Mouse (Mus musculus) limb, embryonic 13.5 days (tissue): ENCODE measurements at regions not wholly inside any gene's neighbourhood (a gene's known extent, or its start where the extent isn't known, plus 50 kb on each side); places are given as distances from the start of the nearest gene placed in this dataset.
A peak's percentile ranks its signal among the peaks of the same experiment; 100 is the strongest.

Experiments used
- ATAC-seq: fragments of 200-750 bp; cut with Nextera tagmentation; 2 replicates; pipeline ENCODE4 v1.8.0; 2017; ENCODE audit warnings: low read depth, moderate number of reproducible peaks, moderate TSS enrichment; ENCODE audit not compliant: low FRiP score
- H3K27ac ChIP-seq: fragments of 300-500 bp; sonication (generic); 2 replicates; pipeline ENCODE4 v1.5.1; 2015; ENCODE audit warnings: inconsistent platforms, mild to moderate bottlenecking, moderate library complexity
- H3K27me3 ChIP-seq: fragments of 300-500 bp; sonication (generic); 2 replicates; pipeline ENCODE4 v1.6.1; 2015; ENCODE audit warnings: mild to moderate bottlenecking, inconsistent platforms
- H3K36me3 ChIP-seq: fragments of 300-500 bp; sonication (generic); 2 replicates; pipeline ENCODE4 v1.6.1; 2015; ENCODE audit warnings: inconsistent platforms, mild to moderate bottlenecking, moderate library complexity
- H3K4me1 ChIP-seq: fragments of 300-500 bp; sonication (generic); 2 replicates; pipeline ENCODE4 v1.6.1; 2015; ENCODE audit warnings: inconsistent platforms
- H3K4me2 ChIP-seq: fragments of 300-500 bp; sonication (generic); replicated peaks from 2 replicates; pipeline ENCODE4 v1.6.1; 2015; ENCODE audit warnings: inconsistent platforms, mild to moderate bottlenecking, moderate library complexity
- H3K4me3 ChIP-seq: fragments of 300-500 bp; sonication (generic); 2 replicates; pipeline ENCODE4 v1.5.1; 2015; ENCODE audit warnings: moderate library complexity, mild to moderate bottlenecking, inconsistent platforms
- H3K9ac ChIP-seq: fragments of 300-500 bp; sonication (generic); 2 replicates; pipeline ENCODE4 v1.6.1; 2015; ENCODE audit warnings: mild to moderate bottlenecking, inconsistent platforms
- H3K9me3 ChIP-seq: fragments of 300-500 bp; sonication (generic); 2 replicates; pipeline ENCODE4 v1.6.1; 2016; ENCODE audit warnings: inconsistent platforms
- WGBS: fragments of 180-500 bp; shearing (Covaris S2); methylation state at CpG from one replicate; pipeline ENCODE4 v1.1.7; 2015; 5-methylcytosine and 5-hydroxymethylcytosine counted together

DNA sequence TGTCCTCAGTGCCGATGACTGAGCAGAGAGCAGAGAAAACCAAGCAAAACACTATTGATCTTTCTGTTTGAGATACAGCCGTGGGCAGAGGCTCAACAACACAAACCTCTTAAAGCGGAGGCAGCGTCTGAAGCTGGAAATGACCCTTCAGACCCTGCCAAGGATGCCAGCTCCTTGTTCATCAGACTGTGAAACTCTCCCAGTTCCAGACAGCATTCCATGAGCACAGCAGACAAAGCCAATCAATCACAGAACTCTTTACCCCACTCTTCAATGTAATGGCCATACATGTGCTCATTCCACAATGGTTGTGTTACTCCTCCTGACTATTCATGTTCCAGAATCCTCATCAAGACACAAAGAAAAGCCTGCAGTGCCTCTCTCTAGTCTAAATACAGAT lies 73.5 kb downstream of the Tmem114 start:
- Histone ChIP-seq H3K9ac (no peak overlapping the region), H3K4me1 (peaks cover 33% of the 10 kb centered on the region), H3K4me3 (no peak overlapping the region), H3K9me3 (peaks cover 9% of the 10 kb centered on the region), H3K27me3 (no peaks in the 10 kb centered on the region), H3K36me3 (no peaks in the 10 kb centered on the region), H3K4me2 (no peak overlapping the region), H3K27ac (no peak overlapping the region)
- WGBS = 69% methylated on average over 4 of the region's 4 CpGs
- ATAC-seq = no peak

DNA sequence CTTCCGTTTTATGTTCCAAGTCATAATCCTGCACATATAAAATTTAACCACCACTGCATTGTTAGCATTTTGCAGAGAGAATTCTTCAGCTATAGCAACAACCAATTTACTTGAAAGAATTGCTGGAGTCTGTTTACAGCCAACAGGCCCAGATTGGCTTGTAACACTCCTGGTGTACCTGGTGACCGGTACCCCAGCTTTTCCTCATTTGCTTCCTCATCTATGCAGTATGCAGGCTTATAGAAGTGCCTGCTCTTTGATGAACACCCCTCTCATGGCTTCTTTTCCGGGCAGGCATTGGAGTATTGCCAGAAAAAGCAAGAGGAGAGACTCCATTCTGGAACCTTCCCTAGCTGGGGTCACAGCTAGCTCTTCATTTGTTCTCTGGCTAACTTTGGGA lies 75.8 kb downstream of the Tmem114 start:
- Histone ChIP-seq H3K4me1 (peaks cover 31% of the 10 kb centered on the region), H3K4me3 (no peak overlapping the region), H3K27me3 (no peaks in the 10 kb centered on the region), H3K4me2 (peak overlapping the region; percentile 25; the same call in 1 of the 2 replicates), H3K9me3 (no peaks in the 10 kb centered on the region), H3K27ac (peak overlapping the region; percentile 79), H3K9ac (no peak overlapping the region), H3K36me3 (no peaks in the 10 kb centered on the region)
- ATAC-seq = peak; percentile 78
- WGBS = 15% methylated on average over 3 of the region's 3 CpGs

DNA sequence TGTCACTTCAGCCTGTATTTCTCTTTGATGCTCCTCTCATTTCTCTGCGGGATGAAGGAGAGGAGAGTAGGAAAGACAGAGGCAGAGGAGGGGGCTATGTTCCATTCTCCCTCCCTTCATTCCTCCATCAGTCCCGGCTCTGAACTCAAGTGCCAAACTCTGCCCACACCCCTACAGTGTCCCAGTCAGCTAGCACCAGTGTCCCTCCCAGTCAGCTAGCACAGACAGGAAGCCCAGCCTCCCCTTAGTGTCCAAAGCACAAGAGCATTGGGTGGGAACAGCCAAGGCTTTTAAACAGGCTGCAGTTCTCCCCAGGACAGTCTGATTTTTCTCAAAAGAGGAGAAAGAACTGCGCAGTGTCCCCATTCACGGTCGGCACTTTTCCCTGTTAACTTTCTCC lies 76.3 kb downstream of the Tmem114 start:
- peak overlapping the region; percentile 90 for H3K27ac ChIP-seq
- ATAC-seq = peak; percentile 68
- no peaks in the 10 kb centered on the region for H3K27me3 ChIP-seq
- no peak overlapping the region for H3K9ac ChIP-seq
- H3K36me3 ChIP-seq = no peaks in the 10 kb centered on the region
- H3K4me2 ChIP-seq = peak overlapping the region; percentile 25; the same call in 1 of the 2 replicates
- no peak overlapping the region for H3K4me3 ChIP-seq
- no peaks in the 10 kb centered on the region for H3K9me3 ChIP-seq
- 29% methylated on average over 5 of the region's 5 CpGs for WGBS
- peaks cover 29% of the 10 kb centered on the region for H3K4me1 ChIP-seq

DNA sequence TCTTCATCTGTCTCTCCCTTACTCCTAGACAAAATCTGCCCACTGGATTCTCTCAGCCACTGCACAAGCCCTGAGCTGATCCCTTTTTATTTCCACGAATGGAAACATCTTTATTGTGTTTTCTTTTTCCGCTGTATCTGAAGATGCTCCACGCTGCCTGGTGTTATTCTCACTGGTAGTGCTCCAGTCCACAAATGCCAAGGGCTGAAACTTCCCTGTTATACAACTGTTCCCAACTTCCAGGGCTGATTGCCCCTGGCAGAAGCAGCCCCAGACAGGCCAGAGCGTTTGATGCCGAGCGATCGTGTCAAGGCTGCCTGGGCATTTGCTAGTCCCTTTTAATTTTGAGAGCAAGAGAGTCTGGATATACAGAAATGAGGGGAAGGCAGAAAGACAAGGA lies 79.7 kb downstream of the Tmem114 start:
- Histone ChIP-seq H3K27me3 (no peaks in the 10 kb centered on the region), H3K9me3 (no peaks in the 10 kb centered on the region), H3K4me3 (no peak overlapping the region), H3K36me3 (no peaks in the 10 kb centered on the region), H3K4me1 (peaks cover 21% of the 10 kb centered on the region), H3K27ac (no peak overlapping the region), H3K9ac (no peak overlapping the region), H3K4me2 (no peak overlapping the region)
- WGBS = 86% methylated on average over 7 of the region's 7 CpGs
- ATAC-seq = no peak

DNA sequence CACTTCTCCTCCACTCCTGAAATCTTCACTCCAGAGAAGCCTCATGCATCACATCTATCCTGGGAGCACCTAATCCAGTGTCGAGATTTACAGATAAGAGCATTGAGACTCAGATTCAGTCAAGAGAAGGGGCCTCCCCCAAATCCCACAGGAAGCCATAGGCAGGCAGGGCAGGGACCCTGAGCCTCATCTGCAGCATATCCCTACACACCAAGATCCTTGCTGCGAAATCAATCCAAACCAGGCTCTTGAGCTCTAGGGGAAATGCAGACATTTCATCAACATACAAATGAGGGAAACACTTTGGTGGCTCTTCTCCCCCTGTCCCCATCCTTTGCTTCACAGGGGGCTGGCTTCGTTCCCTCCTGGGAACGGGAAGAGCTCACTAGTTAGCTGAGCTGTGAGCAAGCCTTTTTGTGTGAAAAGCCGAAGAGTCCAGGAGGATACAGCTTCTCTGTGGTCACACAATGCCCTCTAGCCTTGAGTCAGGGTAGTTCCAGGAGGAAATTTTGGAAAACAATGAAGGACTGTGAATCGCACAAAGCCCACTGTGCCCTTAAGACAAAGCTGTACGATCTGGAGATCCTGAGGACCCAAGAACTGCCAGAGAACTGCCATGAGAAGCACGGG lies 91.7 kb downstream of the Tmem114 start:
- H3K9ac ChIP-seq = no peak overlapping the region
- peak; percentile 51; the same call in 1 of the 2 replicates for ATAC-seq
- no peaks in the 10 kb centered on the region for H3K27me3 ChIP-seq
- WGBS = 28% methylated on average over 8 of the region's 8 CpGs
- H3K4me1 ChIP-seq = 0 out of 2 replicates have a peak, but pooled peaks cover 3% of the 10 kb centered on the region
- H3K36me3 ChIP-seq = no peaks in the 10 kb centered on the region
- H3K4me3 ChIP-seq = no peak overlapping the region
- no peaks in the 10 kb centered on the region for H3K9me3 ChIP-seq
- H3K27ac ChIP-seq = no peak overlapping the region
- H3K4me2 ChIP-seq = no peak overlapping the region

DNA sequence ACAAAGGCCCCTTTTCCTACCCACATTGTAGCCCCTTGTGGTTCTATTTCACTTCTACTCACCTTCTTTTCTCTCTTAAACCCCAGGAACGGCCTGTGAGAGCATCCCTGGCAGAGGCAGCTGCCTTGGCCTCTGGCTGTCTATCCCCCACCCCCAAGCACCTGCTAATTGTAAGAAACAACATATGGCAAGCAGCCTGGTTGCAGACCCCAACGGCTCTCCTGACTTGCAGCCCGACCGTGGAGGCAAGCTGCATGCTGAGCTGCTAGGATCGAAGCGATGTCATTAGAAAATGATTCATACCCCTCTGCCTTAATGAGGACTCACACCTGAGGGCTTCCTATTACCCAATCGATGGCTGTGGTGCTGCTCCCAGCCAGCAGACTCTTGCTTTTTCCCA lies 112.9 kb downstream of the Tmem114 start:
- 0 out of 2 replicates have a peak, but pooled peaks cover 3% of the 10 kb centered on the region for H3K4me1 ChIP-seq
- H3K27ac ChIP-seq = no peak overlapping the region
- 0 out of 2 replicates have a peak, but pooled peaks cover 3% of the 10 kb centered on the region for H3K27me3 ChIP-seq
- H3K9ac ChIP-seq = no peak overlapping the region
- ATAC-seq = no peak
- H3K4me2 ChIP-seq = no peak overlapping the region
- H3K36me3 ChIP-seq = no peaks in the 10 kb centered on the region
- 20% methylated on average over 7 of the region's 7 CpGs for WGBS
- H3K4me3 ChIP-seq = no peak overlapping the region
- H3K9me3 ChIP-seq = no peaks in the 10 kb centered on the region

DNA sequence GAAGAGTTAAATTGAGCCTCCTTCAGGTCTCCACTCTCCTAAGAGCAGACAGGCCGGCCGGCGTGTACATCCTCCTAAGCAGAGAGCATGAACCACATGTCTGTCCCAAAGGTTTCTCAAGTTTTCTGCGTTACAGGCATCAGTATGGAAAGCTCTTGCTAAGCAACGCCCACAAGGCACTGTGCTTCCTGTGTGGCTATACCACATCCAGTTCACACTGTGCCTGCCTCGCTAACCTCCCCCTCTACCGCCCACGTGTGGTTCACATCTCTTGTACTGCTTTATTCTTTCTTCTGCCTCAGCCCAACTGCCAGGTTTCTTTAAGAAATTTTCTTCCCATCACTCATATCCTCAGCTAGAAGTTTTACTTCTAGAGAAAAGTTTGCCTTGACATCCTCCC lies 118.5 kb downstream of the Tmem114 start:
- Histone ChIP-seq H3K27ac (no peak overlapping the region), H3K9ac (no peak overlapping the region), H3K4me1 (0 out of 2 replicates have a peak, but pooled peaks cover 5% of the 10 kb centered on the region), H3K27me3 (0 out of 2 replicates have a peak, but pooled peaks cover 3% of the 10 kb centered on the region), H3K4me2 (no peak overlapping the region), H3K36me3 (no peaks in the 10 kb centered on the region), H3K4me3 (no peak overlapping the region), H3K9me3 (no peaks in the 10 kb centered on the region)
- 64% methylated on average over 8 of the region's 8 CpGs for WGBS
- no peak for ATAC-seq
